Mouse (Mus musculus) brain, embryonic 18.5 days (tissue): ENCODE data around the gene Zfp960.
"Not testable (repeated sequence)": the region's sequence is repeated elsewhere in the genome, so short reads cannot be mapped to it uniquely, and the experiment has no call there.

Experiments
- DNase-seq: peaks from one replicate; pipeline ENCODE4 v3.0.0-alpha.2; 2012; ENCODE audit warnings: low read depth, low spot score

The Zfp960 gene

GRCm38 (mm10) chr17:17063628-17064494, at the start of gene Zfp960:
Gene Zfp960 (plus strand): TSS chr17:17064113.
- DNase-seq = peak; percentile 81

GRCm38 (mm10) chr17:17018071-17018470, 45.8 kb upstream of the Zfp960 start:
- not testable (repeated sequence) for DNase-seq

- not testable (repeated sequence) for DNase-seq
Measured at GRCm38 (mm10) chr17:17059566-17059965, 4.3 kb upstream of the Zfp960 start.

DNA sequence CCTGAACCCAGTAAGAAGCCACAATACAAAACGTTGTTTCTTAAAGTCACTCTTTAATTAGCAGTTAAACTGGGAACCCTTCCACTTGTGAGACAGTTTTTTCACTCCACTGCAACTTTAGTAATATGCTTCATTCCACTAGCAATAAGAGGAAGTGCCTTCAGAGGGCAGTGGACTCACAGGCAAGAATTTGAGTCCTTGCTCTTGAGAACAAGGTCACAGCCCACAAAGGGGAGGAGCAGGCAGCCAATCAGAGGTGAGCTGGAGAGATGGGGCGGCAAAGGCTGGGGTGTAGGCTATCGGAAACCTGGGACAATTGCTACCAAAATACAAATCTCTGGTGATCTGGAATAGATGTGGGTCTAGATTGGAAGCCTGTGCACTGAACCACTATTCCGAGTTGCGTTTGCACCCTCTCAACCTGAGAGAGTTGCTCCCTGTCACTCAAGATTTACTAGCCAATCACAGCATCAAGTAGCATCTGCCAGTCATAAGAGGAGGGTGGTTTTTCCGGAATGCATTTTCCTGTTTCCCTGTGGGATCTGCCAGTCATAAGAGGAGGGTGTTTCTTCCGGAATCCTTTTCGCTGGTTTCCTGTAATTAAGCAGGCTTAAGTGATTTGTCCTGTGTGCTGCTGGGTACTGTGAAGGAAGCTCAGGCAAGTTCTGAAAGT, 57.1 kb downstream of the Zfp960 start, which contains the start of gene Zfp97:
Gene Zfp97 (plus strand): TSS at position 586 of the 673 bp plus-strand sequence.
- DNase-seq = not testable (repeated sequence)
